Mouse (Mus musculus): Measurements from ENCODE around the gene Srpr.

DNA sequence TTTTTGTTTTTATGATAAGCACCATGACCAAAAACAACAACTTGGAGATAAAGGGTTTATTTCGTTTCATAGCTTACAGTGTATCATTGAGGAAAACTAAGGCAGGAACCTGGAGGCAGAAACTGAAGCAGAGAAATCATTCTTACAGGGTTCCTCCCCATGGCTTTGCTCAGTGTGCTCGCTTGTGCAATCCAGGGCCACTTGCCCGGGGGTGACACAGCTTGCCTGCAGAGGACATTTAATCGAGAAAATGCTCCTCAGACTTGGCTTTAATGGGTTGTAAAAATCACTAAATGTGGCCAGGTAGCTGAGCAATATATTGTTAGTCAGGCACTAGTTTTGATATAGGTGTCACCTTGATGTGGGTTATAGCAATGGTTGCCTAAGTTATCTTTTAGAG lies 78.5 kb downstream of the Srpr start:
- TF ChIP-seq POLR2A (IDR thresholded peaks at IDR 0.05; ENCODE audit: insufficient read depth, low read length) = no peak
- no peak for TF ChIP-seq CTCF (IDR thresholded peaks at IDR 0.05; ENCODE audit: low read depth, low read length)
- TF ChIP-seq EP300 (IDR thresholded peaks at IDR 0.05; ENCODE audit: insufficient read depth, low read depth, low read length) = no peak

Measured in ES-Bruce4 (cell line).